Mouse (Mus musculus): Measurements from ENCODE around the gene Actn4.
"Not testable (repeated sequence)": the region's sequence is repeated elsewhere in the genome, so short reads cannot be mapped to it uniquely, and the experiment has no call there.

The Actn4 gene

GRCm38 (mm10) chr7:28888701-28889161 is 73.4 kb downstream of the Actn4 start:
- no peak for DNase-seq (ENCODE audit: low read depth, low spot score)

GRCm38 (mm10) chr7:28886486-28886885 is 75.7 kb downstream of the Actn4 start:
- no peak for DNase-seq (ENCODE audit: low read depth, low spot score)

- DNase-seq (ENCODE audit: low read depth, low spot score) = not testable (repeated sequence)
Observed at GRCm38 (mm10) chr7:28883704-28884103, 78.4 kb downstream of the Actn4 start.

GRCm38 (mm10) chr7:28883039-28883438 is 79.1 kb downstream of the Actn4 start:
- DNase-seq (ENCODE audit: low read depth, low spot score) = no peak

- no peak for DNase-seq (ENCODE audit: low read depth, low spot score)
Observed at GRCm38 (mm10) chr7:28881199-28881598, 80.9 kb downstream of the Actn4 start, which contains the start of gene Capn12. TSS of gene Capn12 (plus strand) at chr7:28881422.

GRCm38 (mm10) chr7:28880554-28880953 is 81.6 kb downstream of the Actn4 start:
- no peak for DNase-seq (ENCODE audit: low read depth, low spot score)

- DNase-seq (ENCODE audit: low read depth, low spot score) = no peak
Observed at GRCm38 (mm10) chr7:28879606-28880005, 82.5 kb downstream of the Actn4 start.

- no peak for DNase-seq (ENCODE audit: low read depth, low spot score)
Observed at GRCm38 (mm10) chr7:28877856-28878255, 84.3 kb downstream of the Actn4 start.

GRCm38 (mm10) chr7:28877155-28877554 is 85.0 kb downstream of the Actn4 start:
- DNase-seq (ENCODE audit: low read depth, low spot score) = no peak

GRCm38 (mm10) chr7:28876099-28876498 is 86.0 kb downstream of the Actn4 start:
- DNase-seq (ENCODE audit: low read depth, low spot score) = no peak

- no peak for DNase-seq (ENCODE audit: low read depth, low spot score)
Observed at GRCm38 (mm10) chr7:28874565-28874964, 87.6 kb downstream of the Actn4 start.

- no peak for DNase-seq (ENCODE audit: low read depth, low spot score)
Observed at GRCm38 (mm10) chr7:28870901-28871664, 91.1 kb downstream of the Actn4 start.

GRCm38 (mm10) chr7:28867508-28868340 is 94.4 kb downstream of the Actn4 start:
- peak; percentile 69 for DNase-seq (ENCODE audit: low read depth, low spot score)

- DNase-seq (ENCODE audit: low read depth, low spot score) = no peak
Observed at GRCm38 (mm10) chr7:28866769-28867507, 95.2 kb downstream of the Actn4 start.

- DNase-seq (ENCODE audit: low read depth, low spot score) = peak; percentile 65
Observed at GRCm38 (mm10) chr7:28865481-28866300, 96.4 kb downstream of the Actn4 start.

- no peak for DNase-seq (ENCODE audit: low read depth, low spot score)
Observed at GRCm38 (mm10) chr7:28864288-28864750, 97.8 kb downstream of the Actn4 start.

- DNase-seq (ENCODE audit: low read depth, low spot score) = no peak
Observed at GRCm38 (mm10) chr7:28863540-28863939, 98.6 kb downstream of the Actn4 start, which contains the start of gene Lgals7. TSS of gene Lgals7 (plus strand) at chr7:28863853.

GRCm38 (mm10) chr7:28862817-28863499 is 99.2 kb downstream of the Actn4 start:
- DNase-seq (ENCODE audit: low read depth, low spot score) = no peak

- no peak for DNase-seq (ENCODE audit: low read depth, low spot score)
Observed at GRCm38 (mm10) chr7:28860898-28861297, 101.2 kb downstream of the Actn4 start.

- no peak for DNase-seq (ENCODE audit: low read depth, low spot score)
Observed at GRCm38 (mm10) chr7:28859953-28860352, 102.2 kb downstream of the Actn4 start.

All from mesoderm, embryonic 11.5 days (tissue).